Mouse (Mus musculus): ENCODE data around the gene Gm128.

The Gm128 gene

GRCm38 (mm10) chr3:95241498-95241897, at the start of gene Gm128:
Gene Gm128, minus strand, starts transcription at chr3:95241598.
- no peak for DNase-seq (ENCODE audit: low spot score)

DNA sequence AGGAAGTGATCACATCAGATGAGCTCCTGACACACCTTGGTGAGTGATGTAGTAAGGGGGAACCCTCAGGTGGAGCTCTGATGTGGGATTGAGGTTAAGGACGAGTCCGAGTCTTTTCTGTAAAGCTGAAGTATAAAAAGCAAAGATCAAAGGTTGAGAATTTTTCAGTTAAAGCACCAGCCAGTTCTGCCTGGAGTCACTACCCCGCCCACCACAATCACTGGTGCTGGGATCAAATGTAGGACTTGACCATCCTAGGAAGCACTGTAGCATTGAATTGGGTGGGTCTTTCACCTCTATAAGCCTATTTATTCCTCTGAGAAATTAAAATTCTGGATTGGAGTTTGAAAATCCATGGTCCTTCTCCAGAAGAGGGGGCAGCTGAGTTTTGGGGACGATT, 49.6 kb upstream of the Gm128 start:
- no peak for DNase-seq (ENCODE audit: low spot score)

DNA sequence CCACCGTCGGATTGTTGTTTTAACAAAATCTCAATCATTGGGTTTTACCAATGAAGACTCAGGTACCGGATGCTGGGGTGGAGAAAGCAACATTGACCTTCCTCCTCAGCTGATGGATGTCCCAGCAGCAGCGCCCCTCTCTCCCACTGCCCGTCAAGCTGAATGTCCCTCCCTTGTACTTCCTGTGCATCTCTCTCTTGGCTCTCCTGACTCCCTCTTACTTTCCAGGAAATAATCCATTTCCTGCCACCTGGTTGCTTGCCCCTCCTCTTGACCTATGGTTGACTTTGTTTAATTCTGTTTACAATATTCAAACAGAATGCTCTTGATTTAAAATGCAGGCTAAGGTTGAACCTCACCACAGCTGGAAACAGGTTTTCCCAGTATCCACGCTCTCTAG, 48.8 kb upstream of the Gm128 start:
- DNase-seq (ENCODE audit: low spot score): no peak

- DNase-seq (ENCODE audit: low spot score): no peak
Observed at GRCm38 (mm10) chr3:95289419-95289818, 48.0 kb upstream of the Gm128 start.

DNA sequence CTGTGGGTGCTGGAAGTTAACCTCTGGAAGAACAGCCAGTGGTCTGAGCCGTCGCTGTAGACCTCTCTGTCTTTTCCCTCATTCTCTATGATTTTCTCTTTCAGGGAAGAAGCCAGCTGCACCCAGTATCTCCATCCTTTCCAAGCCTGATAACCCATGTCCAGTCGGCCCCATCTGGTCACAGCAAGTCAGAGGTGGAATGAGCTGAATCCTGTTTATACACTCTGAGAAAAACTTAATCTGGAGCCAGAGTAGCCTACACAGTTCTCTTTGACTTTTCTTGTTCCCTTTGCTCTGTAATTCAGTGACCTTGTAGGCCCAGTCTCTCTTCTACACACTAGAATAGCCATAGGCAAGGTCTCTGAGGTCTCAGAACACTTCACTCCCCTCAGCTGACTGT, 46.1 kb upstream of the Gm128 start:
- DNase-seq (ENCODE audit: low spot score): no peak

DNA sequence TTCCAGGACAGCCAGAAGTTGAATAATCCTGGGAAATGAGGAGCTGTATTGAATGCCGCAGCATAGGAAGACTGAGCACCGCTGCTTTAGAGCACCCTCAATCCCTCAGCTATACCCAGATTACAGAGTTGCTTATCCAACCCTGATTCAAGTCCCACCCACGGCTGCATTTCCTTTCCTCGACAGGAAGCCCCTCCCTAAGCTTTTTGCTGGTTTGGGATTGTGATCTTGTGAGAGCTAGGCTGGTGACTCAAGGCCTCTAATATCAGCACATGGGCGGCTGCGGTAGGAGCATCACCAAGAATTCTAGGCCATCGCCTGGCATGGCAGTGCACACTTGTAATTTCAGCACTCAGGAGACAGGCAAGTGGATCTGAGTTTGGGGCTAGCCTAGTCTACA, 45.1 kb upstream of the Gm128 start:
- no peak for DNase-seq (ENCODE audit: low spot score)

- no peak for DNase-seq (ENCODE audit: low spot score)
Observed at GRCm38 (mm10) chr3:95286011-95286410, 44.6 kb upstream of the Gm128 start.

- no peak for DNase-seq (ENCODE audit: low spot score)
Observed at GRCm38 (mm10) chr3:95285390-95285789, 44.0 kb upstream of the Gm128 start.

GRCm38 (mm10) chr3:95284501-95285281, 43.3 kb upstream of the Gm128 start:
- peak; percentile 40 for DNase-seq (ENCODE audit: low spot score)

DNA sequence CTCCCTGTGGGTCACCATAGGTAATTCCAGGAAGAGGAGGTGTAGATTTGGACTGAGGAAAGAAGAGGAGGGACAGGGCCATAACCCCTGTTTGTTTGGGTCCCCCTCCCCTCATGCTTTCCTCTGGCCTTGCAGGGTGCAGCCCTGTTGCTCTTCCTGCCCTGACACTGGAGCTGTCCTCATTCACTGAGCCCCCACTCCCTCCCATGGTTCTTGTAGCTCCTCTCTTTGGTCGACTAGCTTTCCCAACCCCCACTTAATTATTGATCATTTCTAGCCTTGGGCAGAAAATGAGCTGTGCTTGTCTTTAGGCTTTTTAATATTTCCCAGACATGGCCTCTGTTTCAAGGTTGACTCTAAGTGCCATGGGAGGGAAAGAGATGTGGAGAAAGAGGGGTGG, 42.7 kb upstream of the Gm128 start:
- no peak for DNase-seq (ENCODE audit: low spot score)

DNA sequence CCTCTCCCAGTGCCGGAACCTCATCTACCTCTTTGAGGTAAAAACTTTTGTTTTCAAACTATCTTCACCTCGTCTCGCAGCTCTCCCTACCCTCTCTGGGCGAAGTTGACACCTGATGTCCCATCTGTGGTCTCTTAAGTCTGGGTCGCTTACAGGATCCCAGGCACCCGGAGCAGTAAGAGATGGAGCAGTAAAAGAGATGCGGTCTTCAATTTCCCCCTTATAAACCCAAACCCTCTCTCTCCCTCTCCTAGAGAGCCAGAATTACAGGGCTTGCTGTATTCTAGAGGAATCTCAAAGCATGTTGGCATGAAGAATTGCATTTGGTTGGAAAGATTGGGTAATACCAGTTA, 42.2 kb upstream of the Gm128 start:
- DNase-seq (ENCODE audit: low spot score): no peak

DNA sequence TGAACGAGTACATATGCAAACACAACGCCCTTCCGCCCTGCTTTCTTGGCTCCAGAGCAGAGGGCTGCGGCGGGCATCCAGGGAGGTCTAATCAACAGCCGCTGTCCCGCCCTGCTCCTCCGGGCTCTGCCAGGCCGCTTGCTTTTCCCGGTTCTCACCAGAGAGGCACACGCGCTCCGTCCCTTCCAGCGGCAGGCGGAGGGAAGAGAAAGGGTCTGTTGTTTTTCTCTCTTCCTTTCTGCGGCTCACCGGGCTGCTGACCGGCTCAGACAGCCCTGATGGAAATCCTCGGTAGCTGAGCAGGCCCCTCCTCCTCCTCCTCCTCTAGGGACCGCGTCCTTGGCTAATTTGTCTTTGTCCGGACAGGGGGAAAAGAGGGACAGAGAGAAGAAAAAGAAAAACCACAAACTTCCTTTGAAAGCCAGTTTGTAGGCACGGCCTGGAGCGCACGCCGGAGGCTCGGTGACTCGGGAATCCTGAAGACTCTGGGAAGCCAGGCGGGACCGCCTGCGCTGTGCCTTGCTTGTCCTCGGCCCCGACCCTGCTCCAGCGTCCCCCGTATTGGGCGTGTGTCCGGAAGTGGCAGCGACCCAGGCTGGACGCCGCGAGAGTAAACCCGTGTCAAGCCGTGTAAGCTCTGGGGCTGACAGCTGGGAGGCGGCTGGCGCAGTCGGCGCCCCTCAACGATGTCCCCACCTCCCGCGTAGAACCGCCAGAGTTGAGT, 41.6 kb upstream of the Gm128 start:
- DNase-seq (ENCODE audit: low spot score): peak; percentile 85

GRCm38 (mm10) chr3:95282381-95282864, 41.0 kb upstream of the Gm128 start:
- peak; percentile 47 for DNase-seq (ENCODE audit: low spot score)

GRCm38 (mm10) chr3:95281216-95282126, 40.1 kb upstream of the Gm128 start, which contains the start of the genes Mindy1 and Prune1:
Gene Mindy1, plus strand, starts transcription at chr3:95281345.
Gene Prune1, minus strand, starts transcription at chr3:95282076.
- DNase-seq (ENCODE audit: low spot score): peak; percentile 99

- peak; percentile 29 for DNase-seq (ENCODE audit: low spot score)
Observed at GRCm38 (mm10) chr3:95280747-95281146, 39.3 kb upstream of the Gm128 start.

DNA sequence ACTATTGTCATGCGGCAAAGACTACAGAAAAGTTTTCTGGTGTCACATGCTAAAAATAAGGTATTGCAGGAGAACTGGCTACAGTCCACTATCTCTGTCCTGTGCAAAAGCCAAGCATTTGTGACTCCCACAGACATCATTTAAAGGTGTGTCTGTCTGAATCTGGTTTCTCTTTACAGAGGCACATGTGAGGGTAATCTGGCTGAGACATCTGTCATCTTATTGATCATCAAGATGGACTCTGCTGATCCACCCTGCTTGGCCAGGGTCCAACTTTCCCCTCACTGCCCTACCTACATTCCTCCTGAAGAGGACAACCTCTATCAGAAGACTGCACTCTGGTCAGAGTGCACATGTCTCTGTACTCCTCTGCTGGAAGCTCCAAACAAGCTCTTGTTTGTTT, 35.8 kb upstream of the Gm128 start:
- peak; percentile 46 for DNase-seq (ENCODE audit: low spot score)

GRCm38 (mm10) chr3:95276428-95276934, 35.1 kb upstream of the Gm128 start:
- no peak for DNase-seq (ENCODE audit: low spot score)

- DNase-seq (ENCODE audit: low spot score): no peak
Observed at GRCm38 (mm10) chr3:95275161-95275560, 33.8 kb upstream of the Gm128 start.

GRCm38 (mm10) chr3:95274453-95274852, 33.1 kb upstream of the Gm128 start:
- DNase-seq (ENCODE audit: low spot score): no peak

GRCm38 (mm10) chr3:95273471-95273870, 32.1 kb upstream of the Gm128 start:
- no peak for DNase-seq (ENCODE audit: low spot score)

DNA sequence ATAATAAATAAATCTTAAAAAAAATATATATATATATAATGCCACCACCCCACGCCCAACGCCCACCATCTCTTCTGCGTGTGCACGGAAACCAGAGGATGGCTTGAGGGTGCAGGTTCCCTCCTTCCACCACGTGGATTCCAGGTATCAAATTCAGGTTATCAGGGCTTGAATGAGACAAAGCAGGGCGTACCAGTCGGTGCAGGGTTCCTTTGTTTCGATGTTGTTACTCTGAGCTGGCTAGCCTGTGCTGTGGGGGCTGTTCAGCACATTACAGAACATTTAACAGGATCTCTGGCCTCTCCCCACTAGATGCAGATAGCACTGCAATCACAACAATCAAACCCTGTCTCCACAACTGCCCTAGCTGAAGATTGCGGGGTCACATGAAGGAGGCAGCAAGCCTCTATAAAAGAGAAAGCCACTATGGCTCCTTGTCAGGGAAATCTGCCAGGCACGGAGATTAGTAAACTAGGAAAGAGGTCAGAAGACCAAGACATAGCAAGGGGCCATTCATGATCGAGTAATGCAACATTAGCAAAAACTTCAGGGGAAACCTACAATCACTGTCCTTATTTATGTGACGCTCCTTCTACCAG, 29.5 kb upstream of the Gm128 start:
- no peak for DNase-seq (ENCODE audit: low spot score)

GRCm38 (mm10) chr3:95269789-95270188, 28.4 kb upstream of the Gm128 start:
- no peak for DNase-seq (ENCODE audit: low spot score)

Data from urinary bladder, postnatal 14 days (tissue).